Mouse (Mus musculus): ENCODE data around the gene Ear2.
"Not testable (repeated sequence)": the region's sequence is repeated elsewhere in the genome, so short reads cannot be mapped to it uniquely, and the experiment has no call there.

Gene Ear2

GRCm38 (mm10) chr14:44102354-44102753 is at the start of gene Ear2:
Ear2 (plus strand) TSS chr14:44102654.
- not testable (repeated sequence) for DNase-seq (ENCODE audit: low spot score)

GRCm38 (mm10) chr14:44067879-44068278 is 34.6 kb upstream of the Ear2 start:
- not testable (repeated sequence) for DNase-seq (ENCODE audit: low spot score)

GRCm38 (mm10) chr14:44070595-44070994 is 31.9 kb upstream of the Ear2 start:
- DNase-seq (ENCODE audit: low spot score) = not testable (repeated sequence)

- DNase-seq (ENCODE audit: low spot score) = not testable (repeated sequence)
Observed at GRCm38 (mm10) chr14:44077785-44078341, 24.6 kb upstream of the Ear2 start.

DNA sequence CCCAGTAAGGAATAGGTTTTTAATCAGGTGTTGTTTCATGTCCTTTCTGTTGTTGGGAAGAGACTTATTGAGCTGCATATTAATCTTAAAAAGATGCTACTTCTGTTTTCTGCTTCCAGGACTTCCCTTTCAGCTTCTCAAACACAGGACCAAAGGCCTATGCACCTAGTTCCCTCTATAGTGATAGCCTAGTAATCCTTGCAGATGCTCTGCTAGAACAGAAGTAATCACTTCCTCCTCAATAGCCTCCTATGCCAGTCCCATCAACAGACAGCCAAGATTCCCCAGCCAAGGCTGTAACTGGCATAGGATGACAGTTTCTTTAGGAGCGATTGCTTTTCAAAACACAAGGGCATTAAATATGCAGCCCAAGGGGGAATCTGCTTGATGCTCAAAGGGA is 15.9 kb upstream of the Ear2 start:
- DNase-seq (ENCODE audit: low spot score) = not testable (repeated sequence)

- DNase-seq (ENCODE audit: low spot score) = not testable (repeated sequence)
Observed at GRCm38 (mm10) chr14:44087535-44087934, 14.9 kb upstream of the Ear2 start.

- DNase-seq (ENCODE audit: low spot score) = not testable (repeated sequence)
Observed at GRCm38 (mm10) chr14:44091524-44091923, 10.9 kb upstream of the Ear2 start.

- DNase-seq (ENCODE audit: low spot score) = not testable (repeated sequence)
Observed at GRCm38 (mm10) chr14:44094445-44094844, 8.0 kb upstream of the Ear2 start.

- DNase-seq (ENCODE audit: low spot score) = not testable (repeated sequence)
Observed at GRCm38 (mm10) chr14:44100030-44100429, 2.4 kb upstream of the Ear2 start.

DNA sequence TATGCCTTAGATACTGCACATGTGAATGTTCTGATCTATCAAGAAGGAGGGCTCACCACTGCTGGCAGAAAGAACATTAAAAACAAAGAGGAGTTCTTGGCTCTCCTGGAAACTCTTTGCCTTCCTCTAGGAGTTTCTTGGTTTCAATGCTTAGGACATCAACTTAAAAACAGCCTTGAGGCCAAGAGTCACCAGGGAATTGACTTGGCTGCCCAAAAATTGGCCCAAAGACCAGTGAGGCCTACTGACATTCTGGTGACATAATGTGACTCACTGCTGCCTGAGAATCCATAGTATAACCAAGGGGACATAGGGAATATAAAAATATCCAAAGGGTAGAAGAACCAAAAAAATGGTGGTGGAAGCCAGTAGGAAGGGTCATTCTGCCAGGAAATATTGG is 8.5 kb downstream of the Ear2 start:
- DNase-seq (ENCODE audit: low spot score) = no peak

DNA sequence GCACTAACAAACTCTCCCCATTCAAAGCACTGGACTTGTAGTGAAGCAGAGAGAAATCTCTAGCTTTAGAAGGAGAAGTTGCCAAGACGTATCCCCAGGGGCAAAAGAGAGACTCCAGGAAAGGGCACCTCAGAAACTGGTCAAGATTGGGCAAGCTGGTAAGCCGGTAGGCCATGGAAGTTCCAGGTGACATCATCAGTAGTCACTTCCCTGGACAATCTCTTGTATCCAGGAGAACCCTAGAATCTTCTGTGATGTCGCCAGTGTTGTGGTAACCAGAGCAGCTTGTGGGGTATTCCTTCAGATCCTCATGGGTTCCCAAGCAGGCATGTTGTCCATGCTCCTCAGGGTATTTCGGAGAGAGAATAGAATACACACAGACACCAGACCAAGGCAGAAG is 21.1 kb downstream of the Ear2 start, which contains the start of gene Gm3327:
Gm3327 (plus strand) TSS at position 301 of the 400 bp plus-strand sequence.
- not testable (repeated sequence) for DNase-seq (ENCODE audit: low spot score)

Data from testis, postnatal 14 days (tissue).